Mouse (Mus musculus): Measurements from ENCODE around the gene Hs6st3.
A peak's percentile ranks its signal among the peaks of the same experiment; 100 is the strongest.
"Not testable (repeated sequence)": the region's sequence is repeated elsewhere in the genome, so short reads cannot be mapped to it uniquely, and the experiment has no call there.

Hs6st3 gene

DNA sequence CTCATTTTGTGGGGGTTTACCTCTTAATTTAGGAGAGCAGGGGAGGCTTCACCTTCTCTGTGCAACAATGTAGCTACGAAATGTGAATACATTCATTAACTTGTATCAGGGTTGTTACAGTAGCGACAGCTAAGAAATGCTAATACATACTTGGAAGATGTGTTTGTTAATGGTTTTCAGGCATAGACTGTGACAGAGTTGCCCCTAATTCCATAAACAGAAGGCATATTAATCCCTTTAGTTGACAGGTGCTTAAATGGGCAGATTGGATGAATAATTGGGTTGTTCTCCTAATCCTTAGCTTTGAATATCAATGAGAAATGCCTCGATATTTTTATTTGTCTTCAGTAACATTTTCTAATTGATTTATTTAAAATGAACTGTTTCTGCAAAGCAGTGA, 314.7 kb downstream of the Hs6st3 start:
- no peak for DNase-seq

DNA sequence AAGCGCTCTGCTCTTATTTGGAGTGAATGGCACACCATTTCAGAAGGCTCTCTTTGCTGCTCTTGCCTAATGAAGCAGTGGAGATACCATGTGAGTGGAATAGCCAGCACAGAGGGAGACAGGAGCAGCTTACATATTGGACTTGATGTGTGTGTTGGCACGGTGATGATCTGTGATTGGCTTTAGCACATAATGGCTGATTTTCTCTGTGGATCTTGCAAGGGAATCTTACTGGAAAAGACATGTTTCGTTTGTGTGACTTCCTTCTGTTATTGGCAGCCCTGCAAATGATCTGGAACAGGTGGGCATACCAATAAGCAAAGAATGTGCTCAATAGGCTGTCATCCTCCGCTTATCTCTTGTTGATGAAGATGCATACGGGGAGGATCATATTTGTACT, 326.2 kb downstream of the Hs6st3 start:
- DNase-seq = no peak

DNA sequence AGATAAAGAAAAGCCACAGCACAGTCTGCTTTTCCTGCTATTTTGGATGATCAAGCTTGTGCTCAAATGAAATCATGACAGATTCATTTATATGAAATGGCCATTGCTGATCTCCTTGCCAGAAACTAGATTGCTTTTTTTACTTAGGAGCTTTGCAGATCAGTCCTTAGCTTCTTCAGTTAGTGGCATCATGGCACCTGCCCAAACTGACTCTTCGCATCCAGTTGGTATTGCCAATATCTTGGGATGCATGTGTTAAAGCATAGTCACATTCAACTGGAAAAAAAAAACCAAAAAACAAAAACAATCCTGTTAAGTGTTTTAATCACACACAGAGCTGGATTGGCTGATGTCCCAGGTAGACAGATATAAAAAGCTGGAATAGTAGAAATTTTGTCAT, 326.7 kb downstream of the Hs6st3 start:
- no peak for DNase-seq

DNA sequence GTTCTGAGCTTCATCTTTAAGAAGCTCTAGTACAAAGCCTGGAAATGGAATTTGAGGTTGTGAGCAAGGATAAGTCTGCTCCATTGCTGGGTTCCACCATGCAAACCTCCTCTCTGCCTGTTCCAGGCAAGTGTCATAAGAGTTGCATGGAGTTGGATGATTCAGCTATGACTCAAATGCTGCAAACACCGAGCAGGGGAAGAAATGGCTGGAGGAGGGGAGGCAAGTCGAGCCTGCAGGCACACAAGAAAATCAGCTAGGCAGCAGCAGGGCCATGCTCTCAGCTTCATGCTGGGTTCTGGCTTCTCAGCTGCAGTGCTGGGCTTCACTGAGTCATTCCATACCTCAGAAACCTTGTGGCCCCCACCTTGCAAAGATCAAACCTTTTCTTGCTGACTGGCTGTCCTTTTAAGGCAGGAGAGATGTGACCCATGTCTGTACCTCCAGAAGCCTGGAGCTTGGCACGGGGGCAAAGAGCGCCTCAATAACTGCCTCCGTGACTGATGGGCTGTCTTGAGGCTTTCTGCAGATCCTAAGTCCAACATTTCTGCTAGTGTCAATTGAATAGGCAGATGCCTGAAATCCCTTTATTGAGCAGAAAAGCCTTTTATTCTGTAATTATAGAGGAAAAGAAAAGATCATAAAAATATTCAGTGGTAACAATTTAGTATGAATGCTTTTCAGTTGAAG, 328.9 kb downstream of the Hs6st3 start:
- DNase-seq = no peak

DNA sequence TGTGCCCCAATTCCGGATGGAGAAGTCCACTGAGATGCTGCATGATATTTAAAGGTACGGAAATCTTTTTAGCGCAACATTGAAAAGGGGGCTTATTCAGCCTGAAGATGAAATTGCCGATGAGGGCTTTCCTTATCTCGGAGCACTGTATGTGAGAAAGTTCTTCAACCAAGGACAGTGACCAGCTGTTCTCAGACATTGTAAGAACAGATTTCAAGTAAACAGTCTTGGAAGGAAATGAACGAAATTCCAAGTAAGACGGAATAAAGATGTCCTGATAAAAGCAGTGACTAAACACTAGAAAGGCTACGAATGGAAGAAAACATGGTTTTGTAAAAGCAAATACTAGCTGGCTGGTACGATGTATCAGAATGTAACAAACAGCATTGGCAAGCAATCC, 338.4 kb downstream of the Hs6st3 start:
- no peak for DNase-seq

DNA sequence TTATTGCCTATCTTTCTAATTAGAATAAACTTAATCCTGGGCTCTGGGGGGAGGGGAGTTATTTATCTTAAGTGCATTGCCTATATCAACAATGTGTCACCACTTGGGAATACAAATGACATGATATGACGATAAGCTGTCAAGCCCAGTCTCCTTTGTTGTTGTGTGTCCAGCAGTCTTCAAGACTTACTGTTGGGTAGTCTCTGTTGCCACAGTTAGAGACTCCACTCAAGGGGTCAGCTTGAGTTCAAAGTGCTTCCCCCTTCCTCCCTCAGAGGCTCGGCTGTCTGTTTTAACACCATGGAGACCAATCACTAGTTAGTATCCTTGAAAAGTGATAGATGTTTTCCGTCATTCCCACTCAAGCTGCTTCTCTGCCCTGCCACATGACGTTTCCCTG, 339.7 kb downstream of the Hs6st3 start:
- DNase-seq = no peak

DNA sequence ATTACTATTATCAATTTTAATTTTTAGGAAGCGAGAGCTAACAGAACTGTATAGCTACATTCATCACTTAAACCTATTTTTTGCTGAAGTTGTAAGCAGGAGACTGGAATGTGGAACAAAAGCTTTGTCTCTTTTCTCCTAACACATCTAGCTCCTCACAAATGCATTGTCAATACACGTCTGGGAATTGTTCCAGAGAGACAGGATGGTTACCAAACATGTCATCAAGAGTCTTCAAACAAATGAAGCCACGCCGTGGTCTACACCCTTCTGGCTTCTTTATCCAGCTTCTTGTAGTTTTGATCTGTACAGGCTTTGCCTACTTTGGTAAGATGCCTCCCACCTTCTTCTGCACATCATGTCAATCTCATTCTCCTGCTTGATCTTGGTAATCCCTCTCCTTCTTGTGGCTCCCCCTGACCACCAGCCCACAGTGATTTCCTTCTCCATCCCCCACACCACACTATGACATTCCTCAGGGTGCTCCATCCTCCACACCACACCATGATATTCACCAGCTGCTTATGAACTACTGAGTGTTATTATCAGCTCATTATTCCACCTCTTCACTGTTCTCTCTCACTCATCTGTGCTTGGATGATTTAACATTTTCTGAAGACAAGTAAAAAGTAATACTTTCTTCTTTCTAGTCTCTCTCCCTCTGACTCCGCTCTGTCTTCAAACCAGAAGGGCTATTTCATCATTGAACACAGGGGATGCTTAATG, 351.0 kb downstream of the Hs6st3 start:
- DNase-seq = no peak

DNA sequence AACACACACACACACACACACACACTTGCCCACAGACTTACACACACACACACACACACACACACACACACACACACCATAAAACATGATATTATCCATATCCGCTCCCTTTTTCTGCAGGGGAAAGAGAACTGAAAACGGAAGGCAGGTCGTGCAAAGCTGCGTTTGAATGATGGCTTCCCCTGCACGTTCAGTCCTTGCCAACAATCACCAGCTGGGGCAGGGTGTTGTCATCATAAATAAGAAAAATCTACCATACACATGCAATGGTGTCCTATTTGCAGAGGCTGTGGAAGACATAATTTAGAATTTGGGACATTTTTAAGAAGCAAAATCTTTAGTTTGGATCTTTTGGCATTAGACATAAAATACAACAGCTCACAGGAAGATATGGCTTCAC, 382.5 kb downstream of the Hs6st3 start:
- no peak for DNase-seq

DNA sequence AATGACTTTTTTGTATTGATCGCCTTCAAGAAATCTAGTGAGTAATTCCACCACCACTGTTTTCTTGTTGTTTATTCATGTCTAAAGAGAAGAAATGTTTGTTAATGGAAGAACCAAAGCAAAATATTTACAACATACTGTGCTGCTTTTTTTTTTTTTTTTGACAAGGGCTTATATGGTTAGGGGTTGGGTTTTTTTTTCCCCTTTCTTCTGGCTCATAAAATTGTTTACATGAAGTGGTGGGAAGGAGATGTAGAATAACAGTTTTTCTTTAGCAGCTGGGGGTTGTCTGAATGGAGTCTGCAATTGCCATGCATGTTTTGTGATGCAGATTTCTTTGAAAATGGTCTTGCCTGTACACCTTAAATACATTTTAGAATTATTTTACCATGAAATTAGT, 382.9 kb downstream of the Hs6st3 start:
- DNase-seq = no peak

DNA sequence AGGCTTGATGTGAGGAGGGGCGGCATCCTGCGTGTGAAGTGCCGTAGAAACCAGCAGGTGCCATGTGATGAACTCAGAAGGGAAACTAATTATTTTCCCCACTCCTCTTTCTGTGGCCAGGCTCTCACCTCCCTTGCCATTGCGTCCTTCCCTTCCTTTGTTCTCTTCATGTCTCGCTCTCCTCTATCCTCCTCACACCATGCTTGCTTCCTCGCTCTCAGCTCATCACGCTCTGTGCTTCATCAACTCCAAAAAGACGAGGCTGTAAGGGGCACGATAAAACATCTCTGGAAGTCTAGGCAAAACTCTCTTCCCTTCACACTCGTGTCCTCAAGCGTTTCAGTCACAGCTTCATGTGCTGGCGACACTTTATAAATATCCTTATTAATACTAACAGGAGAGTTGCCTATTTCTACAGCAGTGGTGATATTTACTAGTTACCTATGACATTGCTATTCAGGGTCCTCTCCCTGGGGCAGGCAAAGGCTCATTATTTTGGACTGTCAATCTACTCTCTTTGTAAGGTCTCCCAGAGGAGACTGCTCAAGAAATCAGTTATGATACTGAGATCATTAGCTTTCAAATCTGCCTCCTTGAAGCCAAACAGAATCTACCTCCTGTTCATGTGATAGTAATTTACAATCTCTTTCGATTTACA, 394.9 kb downstream of the Hs6st3 start:
- DNase-seq = no peak

DNA sequence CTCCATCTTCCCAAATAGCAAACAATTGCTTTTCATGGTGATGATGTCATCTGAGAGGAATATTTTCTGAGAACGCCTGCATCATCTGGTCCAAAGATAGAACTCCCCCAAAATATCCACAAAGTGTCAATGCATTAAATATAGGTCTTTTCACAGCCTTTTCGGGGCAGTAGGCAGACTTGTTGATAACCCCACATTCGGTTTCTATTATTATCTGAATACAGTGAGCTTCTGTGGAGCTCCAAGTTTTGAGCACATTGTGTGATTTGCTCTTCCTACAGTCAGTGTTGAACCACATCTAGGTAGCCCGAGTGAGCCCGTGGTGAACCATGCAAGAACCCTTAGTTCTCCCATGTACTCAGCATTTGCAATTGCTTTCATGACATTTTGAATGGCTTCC, 402.4 kb downstream of the Hs6st3 start:
- no peak for DNase-seq

DNA sequence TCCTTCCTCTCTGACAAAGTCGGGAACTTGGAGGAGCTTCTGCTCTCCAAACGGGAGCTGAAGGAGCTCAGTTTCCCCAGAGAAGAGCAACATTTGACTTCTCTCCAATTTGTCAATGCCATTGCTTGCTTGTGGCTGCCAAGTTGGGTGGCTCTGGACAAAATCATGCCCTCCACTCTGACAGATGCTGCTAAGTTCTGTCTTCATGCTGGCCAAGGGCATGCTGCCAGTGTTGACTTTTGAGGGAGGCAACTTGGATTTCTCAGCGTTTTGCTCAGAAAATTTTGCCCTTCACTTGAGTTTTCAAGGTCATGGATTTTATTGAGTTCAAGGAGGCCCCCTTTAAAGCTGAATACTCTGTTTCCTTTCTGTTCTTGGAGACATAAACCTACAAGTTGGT, 406.5 kb downstream of the Hs6st3 start:
- no peak for DNase-seq

DNA sequence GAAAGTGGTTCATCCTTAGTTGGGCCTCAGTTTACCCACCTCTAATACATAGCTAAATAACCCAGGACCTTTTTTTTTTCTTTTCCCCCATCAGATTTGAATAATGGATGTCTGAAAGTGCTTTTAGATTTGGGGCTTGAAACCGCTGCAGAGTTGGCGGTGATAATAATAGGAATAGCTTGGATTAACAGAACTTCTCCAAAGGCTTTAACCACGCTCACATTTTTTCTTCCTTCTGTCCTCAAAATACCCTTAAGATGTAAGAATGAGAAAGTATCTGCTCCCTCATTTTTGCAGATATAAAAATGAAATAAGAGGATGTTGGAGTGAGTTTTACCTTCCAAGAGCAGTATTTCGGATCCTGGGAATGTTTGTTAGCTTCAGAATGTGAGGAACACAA, 420.2 kb downstream of the Hs6st3 start:
- DNase-seq = no peak

DNA sequence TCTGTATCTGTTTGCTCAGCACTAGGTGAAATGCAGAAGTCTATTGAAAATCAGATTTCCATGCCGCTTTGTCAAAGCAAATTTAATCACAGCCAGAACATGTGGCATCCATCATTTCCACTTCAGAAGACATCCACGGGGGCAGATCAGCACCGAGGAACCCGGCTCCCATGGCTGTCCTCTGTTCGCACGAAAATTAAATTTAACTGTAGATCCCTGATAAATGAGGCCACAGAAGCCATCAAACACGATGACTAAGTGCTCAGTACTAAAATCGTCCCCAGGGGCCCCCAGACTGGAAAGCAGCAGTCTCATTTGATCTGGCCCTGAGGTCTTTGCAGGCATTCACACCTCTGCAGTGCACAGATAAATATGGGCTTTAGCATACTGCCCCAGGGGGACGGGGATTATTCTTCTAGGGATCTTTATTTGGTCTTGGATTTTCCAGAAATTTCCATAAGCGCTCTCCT, 443.9 kb downstream of the Hs6st3 start:
- DNase-seq = peak; percentile 50

DNA sequence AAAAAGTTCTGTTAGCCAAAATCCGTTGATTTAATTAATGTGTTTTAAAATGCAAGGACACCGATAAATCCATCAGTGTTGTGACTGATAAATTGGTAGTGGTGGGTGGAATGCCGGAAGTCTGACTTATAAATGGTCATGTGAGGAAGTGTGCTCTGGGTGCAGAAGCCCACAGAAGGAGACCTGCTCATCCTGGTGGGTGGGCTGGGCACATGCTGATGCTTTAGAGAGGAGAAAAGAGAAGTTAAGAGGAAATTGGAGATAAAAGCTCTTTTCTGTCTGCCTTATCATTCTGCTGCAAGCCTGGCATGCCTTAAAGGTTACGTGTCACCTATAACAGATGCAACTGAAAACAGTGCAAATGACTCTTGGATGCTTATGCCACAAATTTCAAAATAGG, 446.9 kb downstream of the Hs6st3 start:
- no peak for DNase-seq

DNA sequence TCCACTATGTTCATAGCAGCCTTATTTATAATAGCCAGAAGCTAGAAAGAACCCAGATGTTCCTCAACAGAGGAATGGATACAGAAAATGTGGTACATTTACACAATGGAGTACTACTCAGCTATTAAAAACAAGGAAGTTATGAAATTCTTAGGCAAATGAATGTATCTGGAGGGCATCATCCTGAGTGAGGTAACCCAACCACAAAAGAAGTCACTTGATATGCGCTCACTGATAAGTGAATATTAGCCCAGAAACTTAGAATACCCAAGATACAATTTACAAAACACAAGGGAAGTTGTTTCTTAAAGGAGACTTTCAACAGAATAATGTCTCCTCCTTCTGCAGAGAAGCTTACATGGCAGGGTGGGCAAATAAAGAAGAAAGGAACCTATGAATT, 449.2 kb downstream of the Hs6st3 start:
- DNase-seq = not testable (repeated sequence)

DNA sequence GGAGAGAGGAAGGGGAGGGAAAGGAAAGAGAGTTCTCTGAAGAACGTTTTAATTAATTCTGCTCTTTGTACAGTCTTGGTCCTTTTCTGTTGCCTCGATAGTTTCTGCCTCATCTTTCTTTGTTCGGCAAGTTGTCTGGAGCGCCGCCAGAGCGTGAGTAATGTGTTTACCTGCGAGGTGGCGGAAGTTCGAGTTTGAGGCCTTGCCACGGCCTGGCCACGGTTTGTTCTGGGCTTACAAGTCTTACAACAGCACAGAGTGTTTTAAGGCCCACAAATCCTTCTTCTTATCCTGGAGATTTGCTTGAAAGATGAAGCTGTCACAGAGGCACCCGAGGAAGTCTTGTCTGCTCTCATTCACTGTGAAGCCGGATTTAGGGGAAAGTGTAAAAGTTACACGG, 466.2 kb downstream of the Hs6st3 start:
- DNase-seq = no peak

DNA sequence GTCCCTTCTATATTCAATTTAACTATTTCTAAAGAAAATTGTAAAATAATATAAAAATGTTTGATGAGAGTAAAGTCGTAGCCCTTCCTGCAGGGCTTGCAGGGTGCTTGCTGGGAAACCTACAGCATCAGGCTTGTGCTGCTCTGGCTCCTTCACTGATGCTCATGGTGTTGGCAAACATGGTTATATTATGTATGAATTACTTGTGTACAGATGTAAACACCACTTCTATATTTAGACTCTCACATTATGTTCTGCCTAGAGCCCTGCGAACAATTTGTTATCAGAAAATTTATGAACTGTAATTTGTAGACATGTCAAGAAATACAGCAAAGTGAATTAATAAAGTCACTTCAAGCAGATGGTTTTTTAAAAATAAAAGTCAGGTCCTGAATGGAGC, 474.7 kb downstream of the Hs6st3 start:
- DNase-seq = no peak

DNA sequence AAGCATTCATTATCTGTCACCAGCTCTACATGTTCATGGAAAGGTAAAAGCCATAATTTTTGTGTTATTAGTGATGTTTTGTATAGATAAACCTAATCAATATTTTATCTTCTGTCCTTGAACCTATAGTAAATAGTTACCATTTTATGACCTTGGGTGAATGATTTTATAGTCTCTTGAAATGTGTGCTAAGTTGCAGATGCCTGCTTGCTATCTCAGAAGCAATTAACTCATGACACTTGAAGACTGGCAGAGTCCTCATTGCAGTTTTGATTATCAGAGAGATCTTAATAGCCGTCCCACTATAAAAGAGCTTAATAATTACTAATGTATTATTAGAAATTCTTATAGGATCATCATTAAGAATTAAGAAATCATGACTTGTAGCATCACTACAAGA, 491.0 kb downstream of the Hs6st3 start:
- no peak for DNase-seq

DNA sequence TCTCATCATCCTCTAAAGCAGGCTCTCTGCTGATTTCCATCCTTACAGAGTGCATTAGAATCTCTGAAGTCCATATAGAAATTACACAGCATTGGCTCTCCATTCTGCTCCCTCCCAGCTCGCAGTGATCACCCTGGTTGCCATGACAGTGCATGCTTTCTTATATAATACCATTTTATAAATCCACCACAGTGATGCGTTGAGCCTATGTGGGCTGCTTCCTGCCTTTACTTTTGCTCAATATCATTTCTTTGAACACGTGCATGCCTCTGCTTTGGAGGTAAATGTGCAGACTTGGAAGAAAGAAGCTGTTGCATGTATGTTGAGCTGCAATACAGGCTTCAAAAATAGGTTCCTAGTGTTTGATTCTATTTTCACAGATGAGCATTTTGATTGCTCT, 494.9 kb downstream of the Hs6st3 start:
- no peak for DNase-seq

DNA sequence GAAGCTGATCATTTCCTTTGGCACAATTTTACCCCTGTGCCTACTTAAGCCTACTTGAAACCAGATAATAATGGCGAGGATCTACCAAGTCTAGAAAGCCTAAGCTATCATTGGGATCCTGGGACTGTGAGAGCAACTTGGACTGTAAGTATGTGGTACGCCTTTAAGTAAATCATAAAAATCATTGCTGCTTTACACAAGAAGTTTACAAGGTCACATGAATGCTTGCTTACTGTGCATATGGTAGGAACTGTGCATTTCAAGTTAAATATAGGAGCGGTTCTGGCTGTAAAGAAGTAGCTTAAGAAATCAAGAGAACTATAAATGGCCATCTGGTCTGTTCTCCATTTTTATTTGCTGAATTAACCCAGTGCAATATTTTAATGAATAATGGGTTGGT, 495.5 kb downstream of the Hs6st3 start:
- no peak for DNase-seq

DNA sequence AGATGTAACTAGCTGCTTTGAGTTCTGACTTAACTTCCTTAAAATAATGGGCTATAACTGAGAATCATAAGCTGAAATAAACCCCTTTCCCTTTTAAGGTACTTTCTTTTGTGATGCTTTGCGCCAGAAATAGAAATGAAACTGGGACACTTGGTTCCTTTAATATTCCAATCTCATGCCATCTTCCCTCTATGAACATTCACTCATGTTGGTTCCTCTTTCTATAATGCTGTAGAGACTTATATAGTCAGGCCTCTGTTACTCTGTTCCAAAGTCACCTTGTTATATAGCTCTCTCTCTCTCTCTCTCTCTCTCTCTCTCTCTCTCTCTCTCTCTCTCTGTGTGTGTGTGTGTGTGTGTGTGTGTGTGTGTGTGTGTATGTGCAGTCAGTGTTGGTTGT, 504.7 kb downstream of the Hs6st3 start:
- no peak for DNase-seq

DNA sequence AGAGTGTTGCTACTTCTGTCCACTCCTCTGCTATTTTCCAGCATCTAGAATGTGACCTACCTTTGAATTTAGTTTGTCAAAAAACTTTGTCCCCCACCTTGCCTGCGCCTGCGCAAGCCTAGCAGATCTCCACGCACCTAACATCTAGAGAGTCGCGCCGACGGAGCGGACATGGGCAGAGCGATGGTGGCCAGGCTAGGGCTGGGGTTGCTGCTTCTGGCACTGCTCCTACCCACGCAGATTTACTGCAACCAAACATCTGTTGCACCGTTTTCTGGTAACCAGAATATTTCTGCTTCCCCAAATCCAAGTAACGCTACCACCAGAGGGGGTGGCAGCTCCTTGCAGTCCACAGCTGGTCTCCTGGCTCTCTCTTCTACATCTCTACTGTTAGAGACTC, 505.7 kb downstream of the Hs6st3 start:
- no peak for DNase-seq

DNA sequence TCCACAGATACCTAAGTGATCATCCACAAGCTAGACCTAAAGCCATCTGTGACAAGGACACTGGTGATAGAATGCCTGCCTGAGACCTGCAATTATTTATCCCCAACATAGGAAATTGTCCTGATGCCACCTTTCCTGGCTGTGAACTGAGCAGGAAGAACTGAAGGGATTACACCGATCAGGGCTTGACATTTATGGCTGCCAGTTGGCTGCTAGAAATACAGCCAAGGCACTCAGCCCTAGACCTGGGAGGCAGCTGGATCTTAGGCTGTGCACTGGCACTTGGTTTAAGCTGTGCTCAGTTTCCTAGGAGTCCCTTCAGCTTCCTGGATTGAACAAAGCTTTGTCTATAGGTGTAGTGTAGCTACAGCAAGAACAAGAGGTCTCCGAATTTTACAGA, 518.8 kb downstream of the Hs6st3 start:
- no peak for DNase-seq
